7 mouse cellular contexts compared by ENCODE assay signal in genomic region chr5:134182172-134182571, GRCm38 (mm10). TPM values are rescaled to one million over a fixed set of nuclear protein-coding genes. Genes with fewer than 3 reads are reported as not detected.
DNase-seq lines count a peak whose midpoint lies in the region; ATAC-seq and TF ChIP-seq lines count a peak whose summit lies in the region.

No protein-coding gene starts in this region.

- no peak overlapping the region; the same call in 1 of the 2 replicates for H3K4me2 ChIP-seq in hindbrain, embryonic 13.5 days
- H3K4me2 ChIP-seq in hindbrain, embryonic 14.5 days (replicated peaks) = no peak overlapping the region
- H3K4me2 ChIP-seq in stomach, embryonic 15.5 days = peak overlapping the region; percentile 85; the same call in 1 of the 2 replicates
- no peak overlapping the region for H3K4me2 ChIP-seq in stomach, postnatal 0 days (replicated peaks; ENCODE audit: low read depth)
- no peak overlapping the region for H3K4me2 ChIP-seq in embryonic facial prominence, embryonic 14.5 days (ENCODE audit: low read depth, low read length)
- no peak overlapping the region for H3K4me2 ChIP-seq in stomach, embryonic 16.5 days (ENCODE audit: low read depth, low read length)

- WGBS in hindbrain, embryonic 13.5 days = 52% methylated on average over 3 of the region's 3 CpGs
- 49% methylated on average over 3 of the region's 3 CpGs for WGBS in hindbrain, embryonic 14.5 days
- WGBS in stomach, embryonic 15.5 days = 52% methylated on average over 3 of the region's 3 CpGs
- 53% methylated on average over 3 of the region's 3 CpGs for WGBS in stomach, postnatal 0 days
- WGBS in embryonic facial prominence, embryonic 14.5 days = 61% methylated on average over 3 of the region's 3 CpGs
- WGBS in stomach, embryonic 16.5 days = 54% methylated on average over 3 of the region's 3 CpGs

- H3K36me3 ChIP-seq in hindbrain, embryonic 13.5 days = no peaks in the 10 kb centered on the region
- no peaks in the 10 kb centered on the region for H3K36me3 ChIP-seq in hindbrain, embryonic 14.5 days (replicated peaks; ENCODE audit: control insufficient read depth, insufficient read depth)
- H3K36me3 ChIP-seq in stomach, embryonic 15.5 days = no peaks in the 10 kb centered on the region
- H3K36me3 ChIP-seq in stomach, postnatal 0 days (ENCODE audit: control insufficient read depth, insufficient read depth, low read length) = no peaks in the 10 kb centered on the region
- H3K36me3 ChIP-seq in embryonic facial prominence, embryonic 14.5 days (ENCODE audit: control insufficient read depth, insufficient read depth, low read length) = no peaks in the 10 kb centered on the region
- H3K36me3 ChIP-seq in stomach, embryonic 16.5 days (ENCODE audit: control insufficient read depth, insufficient read depth, low read length) = no peaks in the 10 kb centered on the region

- no peaks in the 10 kb centered on the region; the same call in 1 of the 2 replicates for H3K27me3 ChIP-seq in hindbrain, embryonic 13.5 days
- H3K27me3 ChIP-seq in hindbrain, embryonic 14.5 days (ENCODE audit: control insufficient read depth, insufficient read depth, low read length) = no peaks in the 10 kb centered on the region
- H3K27me3 ChIP-seq in stomach, embryonic 15.5 days (replicated peaks) = no peaks in the 10 kb centered on the region
- H3K27me3 ChIP-seq in stomach, postnatal 0 days (ENCODE audit: control insufficient read depth, insufficient read depth, low read length) = no peaks in the 10 kb centered on the region
- no peaks in the 10 kb centered on the region for H3K27me3 ChIP-seq in embryonic facial prominence, embryonic 14.5 days (replicated peaks; ENCODE audit: control insufficient read depth, insufficient read depth, low read length)
- H3K27me3 ChIP-seq in stomach, embryonic 16.5 days (ENCODE audit: control insufficient read depth, insufficient read depth, low read length) = no peaks in the 10 kb centered on the region

- H3K4me1 ChIP-seq in hindbrain, embryonic 13.5 days (replicated peaks) = peaks cover 23% of the 10 kb centered on the region
- peaks cover 15% of the 10 kb centered on the region for H3K4me1 ChIP-seq in hindbrain, embryonic 14.5 days (replicated peaks; ENCODE audit: control insufficient read depth, insufficient read depth, low read length)
- peaks cover 20% of the 10 kb centered on the region for H3K4me1 ChIP-seq in stomach, embryonic 15.5 days
- H3K4me1 ChIP-seq in stomach, postnatal 0 days (replicated peaks; ENCODE audit: control insufficient read depth, insufficient read depth) = peaks cover 6% of the 10 kb centered on the region; the same call in 1 of the 2 replicates
- peaks cover 13% of the 10 kb centered on the region for H3K4me1 ChIP-seq in embryonic facial prominence, embryonic 14.5 days (ENCODE audit: control insufficient read depth, insufficient read depth, low read length)
- H3K4me1 ChIP-seq in stomach, embryonic 16.5 days (ENCODE audit: control insufficient read depth, insufficient read depth, low read length) = peaks cover 16% of the 10 kb centered on the region

- no peaks in the 10 kb centered on the region for H3K9me3 ChIP-seq in hindbrain, embryonic 13.5 days
- H3K9me3 ChIP-seq in hindbrain, embryonic 14.5 days (ENCODE audit: control insufficient read depth, low read length) = no peaks in the 10 kb centered on the region
- no peaks in the 10 kb centered on the region for H3K9me3 ChIP-seq in stomach, embryonic 15.5 days
- H3K9me3 ChIP-seq in stomach, postnatal 0 days (ENCODE audit: control insufficient read depth, low read length) = no peaks in the 10 kb centered on the region
- H3K9me3 ChIP-seq in embryonic facial prominence, embryonic 14.5 days (ENCODE audit: control insufficient read depth, low read length) = no peaks in the 10 kb centered on the region
- no peaks in the 10 kb centered on the region for H3K9me3 ChIP-seq in stomach, embryonic 16.5 days (replicated peaks; ENCODE audit: control insufficient read depth, low read length)

- DNase-seq in hindbrain, embryonic 14.5 days (ENCODE audit: low spot score) = no peak
- DNase-seq in stomach, postnatal 0 days (ENCODE audit: low spot score) = no peak
- peak; percentile 46 for DNase-seq in embryonic facial prominence, embryonic 14.5 days (ENCODE audit: low spot score)
- DNase-seq in gastrocnemius, postnatal 10 days = no peak

- TF ChIP-seq CTCF in stomach, postnatal 0 days (IDR thresholded peaks at IDR 0.05; ENCODE audit: low read depth) = no peak

- peak overlapping the region; percentile 63 for H3K9ac ChIP-seq in hindbrain, embryonic 13.5 days
- H3K9ac ChIP-seq in hindbrain, embryonic 14.5 days = no peak overlapping the region
- H3K9ac ChIP-seq in stomach, embryonic 15.5 days = no peak overlapping the region
- no peak overlapping the region for H3K9ac ChIP-seq in stomach, postnatal 0 days (ENCODE audit: low read length)
- no peak overlapping the region for H3K9ac ChIP-seq in embryonic facial prominence, embryonic 14.5 days (ENCODE audit: low read depth, low read length)
- no peak overlapping the region for H3K9ac ChIP-seq in stomach, embryonic 16.5 days (ENCODE audit: low read length)

- TF ChIP-seq EP300 in stomach, postnatal 0 days (optimal IDR thresholded peaks at IDR 0.05) = no peak

- no peak overlapping the region for H3K27ac ChIP-seq in hindbrain, embryonic 13.5 days
- H3K27ac ChIP-seq in hindbrain, embryonic 14.5 days = no peak overlapping the region
- peak overlapping the region; percentile 94; the same call in 1 of the 2 replicates for H3K27ac ChIP-seq in stomach, embryonic 15.5 days
- H3K27ac ChIP-seq in stomach, postnatal 0 days (replicated peaks) = no peak overlapping the region
- no peak overlapping the region for H3K27ac ChIP-seq in embryonic facial prominence, embryonic 14.5 days (replicated peaks; ENCODE audit: low read depth, low read length)
- peak overlapping the region; percentile 90; the same call in 1 of the 2 replicates for H3K27ac ChIP-seq in stomach, embryonic 16.5 days (ENCODE audit: low read length)

- no peak for ATAC-seq in hindbrain, embryonic 13.5 days (ENCODE audit: low FRiP score)
- no peak for ATAC-seq in hindbrain, embryonic 14.5 days (ENCODE audit: low FRiP score)
- no peak for ATAC-seq in stomach, embryonic 15.5 days (ENCODE audit: insufficient read depth, low FRiP score, low read depth)
- no peak for ATAC-seq in stomach, postnatal 0 days (ENCODE audit: low FRiP score, low TSS enrichment)
- no peak for ATAC-seq in embryonic facial prominence, embryonic 14.5 days (ENCODE audit: low read depth)
- no peak for ATAC-seq in stomach, embryonic 16.5 days (ENCODE audit: insufficient read depth, low FRiP score)

- H3K4me3 ChIP-seq in hindbrain, embryonic 13.5 days = no peak overlapping the region
- no peak overlapping the region for H3K4me3 ChIP-seq in hindbrain, embryonic 14.5 days (replicated peaks; ENCODE audit: low read length)
- H3K4me3 ChIP-seq in stomach, embryonic 15.5 days (replicated peaks) = no peak overlapping the region
- no peak overlapping the region for H3K4me3 ChIP-seq in stomach, postnatal 0 days (ENCODE audit: low read depth, low read length)
- no peak overlapping the region for H3K4me3 ChIP-seq in embryonic facial prominence, embryonic 14.5 days (ENCODE audit: low read depth, low read length)
- H3K4me3 ChIP-seq in stomach, embryonic 16.5 days (replicated peaks; ENCODE audit: low read length) = no peak overlapping the region

RNA-seq across cellular contexts. Expression of gene Gtf2ird2, which starts 1.6 kb away (rescaled TPM):
- polyA plus RNA-seq in hindbrain, embryonic 13.5 days (2015; fragmentation: Nextera tagmentation; extraction: Ambion mirVana) = 12.8 and 14.1 TPM in 2 replicates
- 11.6 and 13.5 TPM in 2 replicates for polyA plus RNA-seq in hindbrain, embryonic 14.5 days (2014; fragmentation: Nextera tagmentation; extraction: Ambion mirVana)
- polyA plus RNA-seq in stomach, embryonic 15.5 days (2015; fragmentation: Nextera tagmentation; extraction: Ambion mirVana) = 7.7 and 8.2 TPM in 2 replicates
- 3.2 and 3.7 TPM in 2 replicates for polyA plus RNA-seq in stomach, postnatal 0 days (2015; fragmentation: Nextera tagmentation; extraction: Ambion mirVana)
- polyA plus RNA-seq in embryonic facial prominence, embryonic 14.5 days (2014; fragmentation: Nextera tagmentation; extraction: Ambion mirVana) = 6.6 and 7.3 TPM in 2 replicates
- 7.1 and 8.1 TPM in 2 replicates for polyA plus RNA-seq in stomach, embryonic 16.5 days (2015; fragmentation: Nextera tagmentation; extraction: Ambion mirVana)
- 1 to 10 TPM; 6.1 to 7.2 TPM for total RNA-seq in gastrocnemius, postnatal 10 days (2021)

RNA-seq across cellular contexts. Expression of gene Rcc1l, which starts 5.6 kb away (rescaled TPM):
- 19.9 and 20.4 TPM in 2 replicates for polyA plus RNA-seq in hindbrain, embryonic 13.5 days (2015; fragmentation: Nextera tagmentation; extraction: Ambion mirVana)
- polyA plus RNA-seq in hindbrain, embryonic 14.5 days (2014; fragmentation: Nextera tagmentation; extraction: Ambion mirVana) = 16.6 and 17.5 TPM in 2 replicates
- 27.3 and 30.8 TPM in 2 replicates for polyA plus RNA-seq in stomach, embryonic 15.5 days (2015; fragmentation: Nextera tagmentation; extraction: Ambion mirVana)
- polyA plus RNA-seq in stomach, postnatal 0 days (2015; fragmentation: Nextera tagmentation; extraction: Ambion mirVana) = 17.6 and 18.0 TPM in 2 replicates
- polyA plus RNA-seq in embryonic facial prominence, embryonic 14.5 days (2014; fragmentation: Nextera tagmentation; extraction: Ambion mirVana) = 26.1 and 27.3 TPM in 2 replicates
- polyA plus RNA-seq in stomach, embryonic 16.5 days (2015; fragmentation: Nextera tagmentation; extraction: Ambion mirVana) = 20.7 and 25.6 TPM in 2 replicates
- total RNA-seq in gastrocnemius, postnatal 10 days (2021) = 10 to 100 TPM; 17.2 to 17.4 TPM

RNA-seq across cellular contexts. Expression of gene Ncf1, which starts 47.3 kb away (rescaled TPM):
- polyA plus RNA-seq in hindbrain, embryonic 13.5 days (2015; fragmentation: Nextera tagmentation; extraction: Ambion mirVana) = 2.3 and 3.5 TPM in 2 replicates
- polyA plus RNA-seq in hindbrain, embryonic 14.5 days (2014; fragmentation: Nextera tagmentation; extraction: Ambion mirVana) = 2.3 and 2.6 TPM in 2 replicates
- 7.1 and 7.9 TPM in 2 replicates for polyA plus RNA-seq in stomach, embryonic 15.5 days (2015; fragmentation: Nextera tagmentation; extraction: Ambion mirVana)
- polyA plus RNA-seq in stomach, postnatal 0 days (2015; fragmentation: Nextera tagmentation; extraction: Ambion mirVana) = 2.2 and 2.4 TPM in 2 replicates
- polyA plus RNA-seq in embryonic facial prominence, embryonic 14.5 days (2014; fragmentation: Nextera tagmentation; extraction: Ambion mirVana) = 7.2 TPM in 2 replicates
- 7.1 and 8.2 TPM in 2 replicates for polyA plus RNA-seq in stomach, embryonic 16.5 days (2015; fragmentation: Nextera tagmentation; extraction: Ambion mirVana)
- total RNA-seq in gastrocnemius, postnatal 10 days (2021) = 1 to 10 TPM; 3.4 to 4.7 TPM

Comparison
In these comparisons a context has a peak if more than half of its experiments do, and no peak if none do; other contexts are left out.
1. H3K27ac ChIP-seq: peak in stomach, embryonic 15.5 days (single experiment) and stomach, embryonic 16.5 days (single experiment); none in hindbrain, embryonic 13.5 days (single experiment), hindbrain, embryonic 14.5 days (single experiment), stomach, postnatal 0 days (single experiment) and embryonic facial prominence, embryonic 14.5 days (single experiment).